Mouse (Mus musculus) gastrocnemius, adult 8-10 months (tissue): ENCODE data around the gene Gon4l. TPM values are rescaled to one million over a fixed set of nuclear protein-coding genes. Genes with fewer than 3 reads are reported as not detected.

ENCODE experiments used
- DNase-seq, 2 experiments: peaks; one replicate each; pipeline ENCODE4 v3.0.0; 2022; ENCODE audit warnings: low spot score in 2 of 2
- total RNA-seq, 4 experiments: library from RNA; stranded (reverse); gene quantifications; 2 replicates each; pipeline ENCODE4 v1.2.4; 2022

Gon4l gene
- total RNA-seq, 4 experiments from 2014 or later: 12.5 to 16.1 (median 16.0) TPM

DNA sequence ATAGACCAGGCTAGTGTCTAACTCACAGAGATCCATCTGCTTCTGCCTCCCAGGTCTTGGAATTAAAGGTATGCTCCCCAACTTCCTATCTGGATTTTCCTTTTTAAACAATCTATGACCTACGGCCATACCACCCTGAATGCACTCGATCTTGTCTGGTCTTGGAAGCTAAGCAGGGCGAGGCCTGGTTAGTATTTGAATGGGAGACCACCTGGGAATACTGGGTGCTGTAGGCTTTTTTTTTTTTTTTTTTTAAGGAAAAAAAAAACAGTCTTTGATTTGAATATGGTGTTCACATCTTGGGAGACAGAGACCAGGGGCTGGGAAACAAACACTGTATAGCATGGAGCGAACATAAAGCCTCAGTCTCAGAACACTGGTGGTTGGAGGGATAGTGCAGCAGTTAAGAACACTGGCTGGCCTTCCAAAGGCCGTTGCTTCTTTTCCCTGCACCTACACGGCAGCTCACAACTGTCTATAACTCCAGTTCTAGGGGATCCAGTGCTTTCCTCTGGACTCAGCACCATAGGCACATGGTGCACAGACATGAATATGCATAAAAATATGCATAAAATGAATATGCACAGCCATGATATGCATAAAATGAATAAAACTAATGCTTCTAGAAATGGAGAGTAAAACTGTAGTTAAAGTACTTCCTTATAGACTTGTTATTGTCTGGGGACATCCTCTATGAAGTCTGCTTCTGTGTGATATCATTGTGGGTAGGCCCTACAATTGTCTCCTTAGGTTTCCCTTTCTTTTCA is 71.5 kb downstream of the Gon4l start:
- DNase-seq: no peak

DNA sequence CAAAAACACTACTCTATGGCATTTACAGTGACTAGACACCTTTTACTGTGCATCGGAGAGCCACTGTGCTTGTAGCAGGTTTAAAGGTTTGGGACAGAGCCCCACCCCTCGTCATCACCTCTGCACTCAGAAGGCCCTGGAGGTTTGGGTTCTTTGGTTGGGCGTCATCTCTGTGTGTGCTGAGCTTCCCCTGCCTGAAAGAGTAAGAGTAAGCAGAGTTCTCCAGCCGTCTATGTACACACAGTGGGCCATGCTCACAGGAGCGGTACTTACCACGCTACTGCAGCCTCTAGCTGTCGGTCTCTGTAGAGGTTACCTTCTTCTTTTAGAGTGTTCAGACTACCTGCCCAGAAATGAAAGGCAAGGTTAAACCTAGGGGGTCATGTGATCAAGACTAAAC is 77.6 kb downstream of the Gon4l start:
- DNase-seq: no peak

- peak; percentile 84 to 87 for DNase-seq
Observed at GRCm38 (mm10) chr3:88913511-88914383, 78.7 kb downstream of the Gon4l start, which contains the start of gene Msto1. Gene Msto1, minus strand, starts transcription at chr3:88913999.

- DNase-seq: no peak
Observed at GRCm38 (mm10) chr3:88914384-88914810, 79.4 kb downstream of the Gon4l start.

- DNase-seq: no peak
Observed at GRCm38 (mm10) chr3:88918981-88919380, 84.0 kb downstream of the Gon4l start.

DNA sequence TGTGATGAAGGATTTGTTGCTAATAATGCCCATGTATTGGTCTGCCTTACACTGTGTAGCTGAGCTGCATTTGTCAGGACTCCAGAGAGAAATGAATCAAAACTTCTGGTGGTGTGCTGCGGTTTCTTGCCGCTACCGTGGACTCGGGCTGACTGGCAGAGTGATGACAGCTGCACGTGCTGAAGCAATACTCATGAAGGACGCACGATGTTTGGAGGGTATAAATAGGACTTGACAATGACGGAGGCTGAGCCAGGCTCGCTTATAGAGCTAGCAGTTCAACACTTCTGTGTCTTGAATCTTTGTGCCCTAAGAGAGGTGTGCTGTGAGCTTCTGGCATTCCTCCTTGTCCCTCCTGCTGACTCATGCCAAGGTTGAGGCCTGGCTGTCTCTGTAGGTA is 86.4 kb downstream of the Gon4l start:
- DNase-seq: no peak

DNA sequence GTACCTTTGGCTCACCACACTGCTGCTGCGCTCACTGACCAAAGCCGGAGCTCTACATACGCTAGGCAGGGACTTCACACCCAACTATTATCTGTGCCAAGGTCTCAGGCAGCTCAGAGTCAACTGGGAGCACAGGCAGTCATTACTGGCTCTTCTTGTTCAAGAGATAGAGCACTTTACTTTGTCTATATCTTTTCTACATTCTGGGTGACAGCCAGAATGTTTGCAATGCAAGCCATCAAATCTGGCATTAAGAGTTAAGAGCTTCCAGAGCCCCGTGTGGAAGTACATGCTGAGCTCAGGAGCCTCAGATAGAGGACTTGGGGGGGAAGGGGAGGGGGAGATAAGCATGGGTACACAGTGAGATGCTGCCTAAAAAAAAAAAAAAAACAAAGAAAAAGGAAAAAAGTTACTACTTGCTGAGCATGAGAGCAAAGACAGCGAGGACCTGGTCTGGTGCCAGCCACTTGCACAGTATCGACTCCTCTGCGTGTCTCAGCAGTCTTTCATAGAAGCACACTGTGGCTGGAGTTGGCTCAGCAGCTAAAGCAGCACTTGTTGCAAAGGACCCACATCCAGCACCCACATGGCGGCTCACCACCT is 89.1 kb downstream of the Gon4l start:
- no peak for DNase-seq

- DNase-seq: no peak
Observed at GRCm38 (mm10) chr3:88925651-88926050, 90.6 kb downstream of the Gon4l start.

DNA sequence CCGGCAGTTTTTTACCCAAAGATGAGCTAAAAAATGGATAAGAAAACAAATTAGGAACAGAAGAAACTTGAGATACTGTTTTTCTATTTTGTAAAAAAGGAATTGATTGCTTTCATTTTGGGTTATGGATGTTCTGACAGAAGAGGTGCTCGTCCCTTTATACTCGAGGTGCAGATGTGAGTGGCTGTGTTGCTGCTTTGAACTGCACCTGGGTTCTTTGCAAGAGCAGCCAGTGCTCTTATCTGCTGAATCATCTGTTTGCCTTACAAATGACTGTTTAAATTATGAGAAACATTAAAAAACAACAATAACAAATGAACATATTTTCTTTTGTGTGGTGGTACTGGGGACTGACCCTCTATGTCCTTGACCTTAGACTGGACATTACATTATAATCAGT is 94.5 kb downstream of the Gon4l start:
- DNase-seq: no peak

GRCm38 (mm10) chr3:88939071-88939470 is 104.0 kb downstream of the Gon4l start:
- DNase-seq: no peak

GRCm38 (mm10) chr3:88939749-88940148 is 104.7 kb downstream of the Gon4l start:
- no peak for DNase-seq

DNA sequence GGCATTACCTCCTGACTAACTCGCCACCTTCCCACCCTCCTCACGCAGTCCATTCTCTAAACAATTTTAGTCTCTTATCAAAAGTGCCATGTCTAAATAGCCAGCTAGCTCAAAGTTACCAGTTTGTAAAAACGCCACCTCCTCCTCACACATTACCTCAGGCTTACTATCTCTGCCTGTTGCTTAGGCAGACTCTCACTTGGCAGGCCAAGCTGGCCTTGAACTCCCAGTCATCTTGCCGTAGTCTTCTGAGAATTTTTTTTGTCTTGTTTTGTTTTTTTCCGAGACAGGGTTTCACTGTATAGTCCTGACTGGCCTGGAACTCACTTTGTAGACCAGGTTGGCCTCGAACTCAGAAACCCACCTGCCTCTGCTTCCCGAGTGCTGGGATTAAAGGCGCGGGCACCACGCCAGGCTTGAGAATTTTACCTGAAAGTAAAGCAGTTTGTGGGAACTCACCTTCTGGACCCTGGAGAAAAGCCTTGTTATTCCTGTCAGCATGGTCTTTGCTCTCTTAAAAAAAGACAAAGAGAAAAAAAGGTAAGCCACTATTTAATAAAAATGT is 107.4 kb downstream of the Gon4l start:
- no peak for DNase-seq

GRCm38 (mm10) chr3:88944109-88944508 is 109.1 kb downstream of the Gon4l start:
- DNase-seq: no peak

GRCm38 (mm10) chr3:88949786-88950575 is 115.0 kb downstream of the Gon4l start:
- peak; percentile 83 to 88 for DNase-seq

DNA sequence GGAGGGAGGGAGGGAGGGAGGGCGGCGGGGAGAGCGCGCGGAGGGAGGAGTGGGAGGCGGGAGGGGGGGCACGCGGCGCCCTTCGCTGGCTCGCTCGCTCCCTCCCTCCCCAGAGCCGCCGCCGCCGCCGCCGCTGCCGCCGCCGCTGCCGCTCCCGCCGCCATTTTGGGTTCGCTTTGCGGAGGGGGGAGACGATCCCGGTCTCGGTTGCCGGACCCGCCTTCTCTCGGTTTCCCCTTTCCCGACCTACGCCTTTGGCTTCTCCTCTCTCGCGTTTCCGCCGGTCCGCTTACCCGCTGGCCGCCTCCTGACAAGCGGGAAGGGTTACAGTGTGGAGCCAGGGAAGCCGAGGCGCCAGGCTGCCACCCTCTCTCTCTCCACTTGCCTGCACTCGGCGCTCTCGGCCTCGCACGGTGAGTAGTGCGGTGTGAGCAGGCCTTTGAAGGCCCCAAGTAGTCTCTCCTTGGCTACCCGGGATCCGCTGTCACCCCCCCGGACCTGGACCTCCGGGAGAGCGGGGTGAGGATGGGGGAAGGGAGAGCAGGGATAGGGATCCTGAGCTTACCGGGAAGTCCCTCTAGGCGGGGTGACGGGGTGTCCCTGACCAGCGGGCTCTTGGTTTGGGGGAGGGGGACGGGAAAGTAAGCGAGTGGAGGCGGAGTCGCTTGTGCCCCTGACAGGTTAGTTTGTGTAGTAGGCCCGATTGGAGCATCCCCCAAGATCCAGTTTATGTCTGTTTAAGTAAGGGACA is 115.7 kb downstream of the Gon4l start, which contains the start of the genes Ash1l and Dap3:
Gene Ash1l (plus strand): TSS at position 47 of the 751 bp plus-strand sequence.
Gene Dap3 (minus strand): TSS at position 606 of the 751 bp plus-strand sequence.
- DNase-seq: peak; percentile 61 to 68

DNA sequence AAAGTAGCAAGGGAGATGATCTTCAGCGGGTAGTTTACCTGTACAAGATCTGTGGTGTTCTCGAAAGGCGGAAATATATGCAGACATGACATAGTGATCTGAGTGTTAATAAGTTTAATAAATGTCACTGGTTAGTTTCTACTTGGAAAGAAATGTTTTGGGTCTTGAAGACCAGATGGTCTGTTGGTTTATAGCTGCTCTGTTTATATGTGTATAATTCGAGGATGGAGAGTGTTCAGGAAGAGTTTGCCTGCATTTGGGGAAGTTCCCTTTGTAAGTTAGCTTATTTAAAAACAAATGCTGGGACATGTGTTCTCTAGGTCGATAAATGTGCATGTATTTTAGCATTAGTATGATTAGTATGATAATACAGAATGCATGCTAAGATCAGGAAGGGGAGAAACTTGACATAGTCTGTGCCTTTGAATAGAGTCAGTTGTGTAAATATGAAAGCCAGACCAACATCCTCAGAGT is 116.3 kb downstream of the Gon4l start:
- DNase-seq: no peak

DNA sequence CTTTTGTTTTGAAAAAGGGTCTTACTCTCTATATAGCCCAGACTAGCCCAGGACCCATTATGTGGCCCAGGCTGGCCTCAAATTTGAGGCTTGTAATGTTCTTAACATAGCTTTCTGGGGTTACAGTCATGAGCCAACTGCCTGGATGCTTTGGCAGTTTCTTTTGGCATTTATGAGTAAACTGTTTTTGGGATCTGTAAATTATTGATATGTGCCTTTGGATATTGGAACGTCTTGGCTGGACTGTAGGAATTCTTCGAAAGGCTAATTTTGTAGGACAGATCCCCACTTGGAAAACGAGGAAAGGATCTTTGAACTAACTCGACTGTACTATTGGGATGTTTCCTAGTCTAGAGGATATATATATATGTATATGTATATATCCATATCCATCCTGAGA is 118.2 kb downstream of the Gon4l start:
- DNase-seq: no peak

- no peak for DNase-seq
Observed at GRCm38 (mm10) chr3:88953736-88954135, 118.7 kb downstream of the Gon4l start.
